Mouse (Mus musculus): Measurements from ENCODE around the gene Alg9. TPM values are rescaled to one million over a fixed set of nuclear protein-coding genes. Genes with fewer than 3 reads are reported as not detected.
A peak's percentile ranks its signal among the peaks of the same experiment; 100 is the strongest.

Alg9 gene
- total RNA-seq, 4 experiments from 2014 or later, result 17.6 to 31.5 (median 21.7) TPM

DNA sequence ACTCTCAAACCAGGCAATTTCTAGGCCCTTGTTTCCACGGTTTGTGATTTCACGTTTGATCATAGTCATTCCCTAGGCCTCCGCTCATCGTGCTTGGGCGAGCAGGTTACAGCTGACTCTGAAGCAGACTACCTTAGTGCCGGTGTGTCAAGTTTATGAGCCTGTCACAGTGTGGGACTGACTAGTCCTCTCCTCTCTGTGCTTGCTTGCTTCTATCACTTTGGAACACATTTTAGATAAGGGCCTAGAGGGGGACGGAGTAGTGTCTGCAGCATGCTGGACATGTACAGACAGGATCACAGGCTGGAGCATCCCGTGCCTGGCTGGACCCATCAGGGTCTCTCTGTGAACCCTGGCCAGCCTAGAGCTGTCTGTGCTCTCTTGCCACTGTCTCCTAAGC, 79.6 kb downstream of the Alg9 start:
- no peak for DNase-seq

- no peak for DNase-seq
Observed at GRCm38 (mm10) chr9:50855133-50855766, 80.4 kb downstream of the Alg9 start.

- DNase-seq, result no peak
Observed at GRCm38 (mm10) chr9:50855780-50856179, 81.0 kb downstream of the Alg9 start.

DNA sequence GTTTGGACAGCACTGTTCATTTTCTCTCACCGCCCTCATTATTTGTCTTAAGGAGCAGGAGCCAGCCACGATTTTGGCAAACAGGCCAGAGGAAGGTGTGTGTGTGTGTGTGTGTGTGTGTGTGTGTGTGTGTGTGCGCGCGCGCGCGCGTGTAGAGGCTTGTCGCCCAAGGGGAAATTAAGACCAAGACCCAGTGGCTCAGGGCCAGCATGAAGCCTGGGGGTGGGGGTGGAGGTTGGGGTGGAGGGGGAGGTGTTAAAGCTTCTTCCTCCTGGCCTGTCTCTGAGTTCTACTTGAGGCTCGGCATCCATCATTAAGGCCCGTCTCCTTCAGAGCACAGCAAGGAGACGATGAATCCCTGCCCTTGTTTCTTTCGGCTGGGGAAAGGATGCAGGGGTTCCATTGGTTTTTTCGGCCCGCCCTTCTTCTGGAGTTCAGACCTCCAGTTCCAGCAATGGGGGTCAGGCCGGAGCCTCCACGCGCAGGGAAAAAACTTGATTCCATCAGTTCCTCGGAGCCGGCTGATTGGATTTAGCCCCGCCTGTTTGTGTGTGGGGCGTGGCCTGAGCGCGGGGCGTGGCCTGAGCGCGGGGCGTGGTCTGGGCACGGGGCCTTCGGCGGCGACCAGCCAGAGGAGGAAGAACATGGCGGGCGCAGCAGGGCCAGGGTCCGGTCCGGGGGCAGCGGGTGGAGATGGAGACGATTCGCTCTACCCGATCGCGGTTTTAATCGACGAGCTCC, 81.7 kb downstream of the Alg9 start:
- peak; percentile 91 for DNase-seq

GRCm38 (mm10) chr9:50857082-50857641, 82.3 kb downstream of the Alg9 start:
- DNase-seq, result no peak

GRCm38 (mm10) chr9:50858681-50859080, 83.9 kb downstream of the Alg9 start:
- no peak for DNase-seq

- DNase-seq, result no peak
Observed at GRCm38 (mm10) chr9:50861119-50861839, 86.5 kb downstream of the Alg9 start.

GRCm38 (mm10) chr9:50863824-50864223, 89.0 kb downstream of the Alg9 start:
- DNase-seq, result no peak

DNA sequence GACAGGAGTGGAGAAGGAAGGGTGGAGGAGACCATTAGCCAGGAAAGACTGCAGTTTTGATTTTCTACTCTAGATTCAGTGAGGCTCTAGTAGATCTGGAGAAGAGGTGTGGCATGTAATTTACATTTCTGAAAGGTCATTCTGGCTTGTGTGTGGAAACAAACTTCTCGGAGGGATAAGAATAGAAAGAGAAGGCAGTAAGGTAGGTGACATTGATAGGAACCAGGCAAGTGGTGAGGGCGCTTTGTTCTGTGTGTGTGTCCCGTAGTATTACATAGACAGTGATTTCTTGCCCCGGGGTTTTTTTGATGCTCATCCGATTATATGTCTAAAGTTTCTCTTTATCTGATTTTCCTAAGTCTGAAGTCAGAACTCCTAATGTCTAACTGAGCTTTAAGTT, 90.1 kb downstream of the Alg9 start:
- DNase-seq, result no peak

DNA sequence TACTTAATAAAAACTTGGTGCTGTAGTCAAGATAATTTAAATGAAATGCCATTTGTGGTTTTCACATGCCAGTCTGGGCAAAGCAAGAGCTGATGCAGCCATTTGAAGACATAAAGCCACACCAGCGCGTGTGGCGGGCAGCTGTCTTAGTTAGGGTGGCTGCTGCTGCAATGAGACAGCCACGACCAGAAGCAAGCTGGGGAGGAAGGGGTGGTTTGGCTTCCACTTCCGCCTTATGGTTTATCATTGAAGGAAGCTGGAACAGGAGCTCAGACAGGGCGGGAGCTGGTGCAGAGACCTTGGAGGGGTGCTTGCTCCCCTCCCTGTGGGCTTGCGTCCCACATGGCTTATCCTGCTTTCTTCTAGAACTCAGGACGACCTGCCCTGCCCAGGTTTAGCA, 91.0 kb downstream of the Alg9 start:
- no peak for DNase-seq

GRCm38 (mm10) chr9:50867015-50867414, 92.2 kb downstream of the Alg9 start:
- DNase-seq, result no peak

GRCm38 (mm10) chr9:50868182-50868581, 93.4 kb downstream of the Alg9 start:
- no peak for DNase-seq

- DNase-seq, result no peak
Observed at GRCm38 (mm10) chr9:50873210-50873609, 98.4 kb downstream of the Alg9 start.

DNA sequence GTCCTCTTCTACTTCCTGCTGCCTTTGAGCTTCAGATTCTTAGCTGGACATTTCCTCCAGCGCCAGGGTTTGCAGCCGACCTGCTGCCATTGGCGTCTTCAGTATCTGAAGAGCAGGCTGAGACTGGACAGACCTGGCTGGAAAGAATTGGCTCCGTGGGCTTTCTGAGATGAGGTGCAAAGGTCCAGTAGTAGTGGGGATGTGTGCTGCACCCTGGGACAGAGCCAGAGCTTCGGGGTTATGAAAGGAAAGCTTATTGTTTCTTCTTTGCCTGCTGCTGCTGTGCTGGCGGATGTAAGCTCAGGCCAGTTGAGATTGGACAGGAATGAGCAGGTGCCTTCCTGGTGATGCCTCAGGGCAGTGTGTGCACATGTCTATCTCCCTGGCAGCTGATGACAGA, 99.2 kb downstream of the Alg9 start:
- no peak for DNase-seq

DNA sequence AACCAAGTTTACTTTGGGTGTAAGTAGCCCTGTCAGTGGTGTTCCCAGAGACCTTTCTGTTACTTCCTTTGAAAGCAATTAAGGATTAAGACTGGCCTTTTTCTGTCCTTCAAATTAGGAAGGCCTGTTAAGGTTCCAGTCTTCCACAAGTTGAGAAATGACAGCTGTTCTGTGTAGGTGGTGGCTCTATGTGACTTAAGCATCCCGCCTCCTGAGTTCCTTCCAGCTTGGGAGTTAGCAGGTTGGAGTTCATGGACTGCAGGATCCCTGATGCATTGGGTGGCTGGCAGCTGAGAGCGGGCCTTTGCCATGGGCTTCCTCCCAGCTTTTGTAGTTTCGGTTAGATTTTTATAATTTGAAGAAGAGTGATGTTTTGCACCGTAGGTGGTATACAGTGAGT, 100.7 kb downstream of the Alg9 start:
- no peak for DNase-seq

- peak; percentile 66 for DNase-seq
Observed at GRCm38 (mm10) chr9:50876287-50876686, 101.5 kb downstream of the Alg9 start.

DNA sequence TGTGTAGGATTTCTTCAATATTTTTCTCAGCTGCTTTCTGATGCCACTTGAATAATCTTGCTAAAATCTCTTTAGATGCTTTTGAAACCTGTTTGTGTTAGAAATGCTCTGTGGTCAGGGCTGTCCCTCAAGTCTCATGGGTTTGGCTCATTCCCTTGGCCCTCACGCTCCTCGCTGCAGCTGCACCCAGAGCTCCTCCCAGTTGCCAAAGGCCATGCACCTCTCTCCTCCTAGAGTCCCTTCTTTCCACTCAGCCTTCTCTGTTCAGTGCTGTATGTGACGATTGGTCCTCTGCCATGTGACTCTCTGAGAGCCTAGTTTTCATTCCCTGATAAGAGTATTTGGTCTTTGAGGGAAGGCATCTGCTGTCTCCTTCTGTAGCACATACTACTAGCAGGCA, 102.6 kb downstream of the Alg9 start:
- no peak for DNase-seq

- no peak for DNase-seq
Observed at GRCm38 (mm10) chr9:50882183-50882582, 107.4 kb downstream of the Alg9 start.

DNA sequence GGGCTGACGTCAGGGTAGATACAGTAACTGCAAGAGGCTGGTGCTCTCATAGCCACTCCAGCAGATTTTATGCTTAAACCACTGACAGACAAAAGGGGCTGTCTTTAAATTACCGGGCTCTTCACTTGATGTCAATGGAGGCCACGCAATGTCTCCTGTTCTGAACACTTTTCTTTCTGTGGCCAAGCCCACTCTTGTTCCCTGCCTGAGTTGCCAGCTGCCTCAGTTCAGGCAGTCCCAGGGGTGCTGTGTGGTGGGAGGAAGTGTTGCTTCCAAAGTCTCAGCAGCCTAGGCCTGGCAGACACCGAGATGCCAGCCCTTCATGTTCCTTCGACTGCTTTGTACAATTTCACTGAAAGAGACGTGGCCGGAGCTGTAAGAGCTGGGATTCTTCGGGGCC, 109.3 kb downstream of the Alg9 start:
- DNase-seq, result no peak

DNA sequence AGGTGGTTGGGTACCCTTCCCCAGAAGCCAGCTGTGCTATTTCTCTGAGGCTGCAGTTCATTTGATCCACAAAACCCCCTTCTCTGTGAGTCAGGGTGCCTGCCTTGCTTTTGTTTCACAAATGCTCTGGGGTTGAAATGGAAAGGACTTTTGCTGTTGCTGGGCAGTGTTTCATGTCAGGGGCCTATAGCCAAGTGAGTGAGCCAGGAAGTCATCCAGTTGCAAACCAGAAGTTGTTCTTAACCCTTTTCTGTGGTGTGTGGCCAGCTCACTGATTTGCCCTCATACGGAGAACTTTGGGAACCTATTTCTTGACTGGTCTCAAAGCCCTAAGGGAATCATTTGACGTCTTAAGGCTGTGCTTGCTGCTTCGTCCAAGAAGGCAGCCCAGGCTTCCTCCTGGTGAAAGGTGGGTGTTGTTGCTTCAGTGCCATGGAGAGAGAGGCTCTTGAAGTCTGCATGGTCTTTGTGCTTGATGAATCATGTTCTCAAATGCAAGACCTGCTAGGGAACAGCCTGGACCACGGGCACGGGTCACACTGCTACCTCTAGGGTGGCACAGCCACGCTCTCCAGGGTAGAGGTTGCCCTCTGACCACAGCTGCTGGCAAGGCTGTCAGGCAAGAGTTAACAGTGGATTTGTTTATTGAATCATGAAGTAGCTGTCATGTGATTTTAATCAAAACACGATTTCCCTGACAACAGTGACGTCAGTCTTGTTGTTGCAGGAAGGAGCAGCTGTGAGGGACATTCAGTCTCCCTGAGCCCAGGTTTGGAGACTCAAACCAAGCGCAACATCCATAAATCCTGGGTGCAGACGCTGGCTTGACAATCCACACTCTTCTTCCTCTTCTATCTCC, 110.2 kb downstream of the Alg9 start:
- peak; percentile 41 for DNase-seq

GRCm38 (mm10) chr9:50885600-50885987, 110.8 kb downstream of the Alg9 start:
- DNase-seq, result no peak

DNA sequence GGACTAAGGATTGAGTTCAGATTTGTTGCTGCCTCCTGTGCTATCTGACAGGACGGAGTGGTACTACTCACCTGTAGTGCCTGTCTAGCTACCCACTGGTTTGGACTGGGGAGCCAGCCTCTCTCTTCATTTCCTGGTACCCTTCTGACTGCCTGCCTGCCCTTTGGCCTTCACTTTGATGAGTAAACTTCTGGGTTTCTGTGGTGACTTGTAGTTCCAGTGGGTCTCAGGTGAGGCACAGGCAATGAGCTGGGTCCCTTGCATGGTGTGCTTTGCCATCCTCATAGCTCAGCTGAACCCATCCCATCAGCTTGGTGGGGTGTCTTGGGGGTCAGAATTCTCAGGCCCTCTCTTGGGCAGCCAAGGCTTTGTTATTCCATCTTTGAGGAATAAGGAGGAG, 112.1 kb downstream of the Alg9 start:
- DNase-seq, result no peak

All from adrenal gland, adult 8-10 months (tissue).